ENCODE assay signal across 10 mouse cellular contexts in genomic region chr7:67562176-67562575, GRCm38 (mm10).
A peak's percentile ranks its signal among the peaks of the same experiment; 100 is the strongest.
DNase-seq lines count a peak whose midpoint lies in the region; ATAC-seq and TF ChIP-seq lines count a peak whose summit lies in the region.
"Had no signal": no experiment of that assay in that cellular context is flagged by ENCODE, and none has a peak within 500 bp of the region (broad histone marks: within the 10 kb centered on the region; RNA-seq: fewer than 3 reads in every experiment).

No protein-coding gene starts in this region.

- no peaks in the 10 kb centered on the region for H3K4me1 ChIP-seq in kidney, postnatal 0 days (replicated peaks; ENCODE audit: insufficient read depth, low read length)
- H3K4me1 ChIP-seq in hindbrain, embryonic 16.5 days (ENCODE audit: control insufficient read depth, insufficient read depth, low read depth, low read length) = no peaks in the 10 kb centered on the region
- H3K4me1 ChIP-seq in midbrain, embryonic 10.5 days = no peaks in the 10 kb centered on the region
- H3K4me1 ChIP-seq: forebrain, embryonic 12.5 days; liver, embryonic 12.5 days had no signal

- no peaks in the 10 kb centered on the region for H3K9me3 ChIP-seq in kidney, postnatal 0 days (replicated peaks; ENCODE audit: low read length)
- no peaks in the 10 kb centered on the region for H3K9me3 ChIP-seq in hindbrain, embryonic 16.5 days (ENCODE audit: control insufficient read depth, low read length)
- no peaks in the 10 kb centered on the region for H3K9me3 ChIP-seq in midbrain, embryonic 10.5 days (replicated peaks)
- H3K9me3 ChIP-seq: forebrain, embryonic 12.5 days; liver, embryonic 12.5 days had no signal

- no peak for ATAC-seq in kidney, postnatal 0 days (replicated peaks; ENCODE audit: low FRiP score, low read depth)
- no peak for ATAC-seq in inflammation-experienced regulatory T-cells, adult 6 months
- no peak for ATAC-seq in hindbrain, embryonic 16.5 days
- ATAC-seq: liver, embryonic 12.5 days had no signal

- 44% methylated on average over 12 of the region's 12 CpGs for WGBS in kidney, postnatal 0 days
- WGBS in hindbrain, embryonic 16.5 days = 61% methylated on average over 12 of the region's 12 CpGs
- WGBS in midbrain, embryonic 10.5 days = 68% methylated on average over 12 of the region's 12 CpGs

- H3K27ac ChIP-seq in kidney, postnatal 0 days = peak overlapping the region; percentile 48; the same call in 1 of the 2 replicates
- no peak overlapping the region for H3K27ac ChIP-seq in hindbrain, embryonic 16.5 days (ENCODE audit: low read depth, low read length)
- no peak overlapping the region for H3K27ac ChIP-seq in midbrain, embryonic 10.5 days (replicated peaks)
- H3K27ac ChIP-seq: forebrain, embryonic 12.5 days; liver, embryonic 12.5 days had no signal

- no peak overlapping the region for H3K4me3 ChIP-seq in kidney, postnatal 0 days (replicated peaks; ENCODE audit: low read depth, low read length)
- H3K4me3 ChIP-seq in hindbrain, embryonic 16.5 days (ENCODE audit: low read length) = no peak overlapping the region
- H3K4me3 ChIP-seq in midbrain, embryonic 10.5 days = no peak overlapping the region
- H3K4me3 ChIP-seq: forebrain, embryonic 12.5 days; liver, embryonic 12.5 days had no signal

- TF ChIP-seq CTCF in kidney, postnatal 0 days (IDR thresholded peaks at IDR 0.05; ENCODE audit: low read depth) = no peak

- peak overlapping the region; percentile 13; the same call in 1 of the 2 replicates for H3K4me2 ChIP-seq in kidney, postnatal 0 days (ENCODE audit: low read length)
- H3K4me2 ChIP-seq in hindbrain, embryonic 16.5 days (ENCODE audit: low read length) = no peak overlapping the region
- H3K4me2 ChIP-seq: forebrain, embryonic 12.5 days; liver, embryonic 12.5 days had no signal

- no peaks in the 10 kb centered on the region for H3K27me3 ChIP-seq in kidney, postnatal 0 days (ENCODE audit: insufficient read depth, low read length)
- no peaks in the 10 kb centered on the region for H3K27me3 ChIP-seq in hindbrain, embryonic 16.5 days (replicated peaks; ENCODE audit: control insufficient read depth, insufficient read depth, low read length)
- H3K27me3 ChIP-seq in midbrain, embryonic 10.5 days (ENCODE audit: low read depth, poor library complexity, severe bottlenecking) = no peaks in the 10 kb centered on the region
- H3K27me3 ChIP-seq: forebrain, embryonic 12.5 days; liver, embryonic 12.5 days had no signal

- H3K9ac ChIP-seq in kidney, postnatal 0 days (ENCODE audit: low read depth, low read length) = no peak overlapping the region
- H3K9ac ChIP-seq in hindbrain, embryonic 16.5 days (ENCODE audit: low read depth, low read length) = no peak overlapping the region
- H3K9ac ChIP-seq: forebrain, embryonic 12.5 days; liver, embryonic 12.5 days had no signal

- no peaks in the 10 kb centered on the region for H3K36me3 ChIP-seq in kidney, postnatal 0 days (ENCODE audit: insufficient read depth, low read length)
- H3K36me3 ChIP-seq in hindbrain, embryonic 16.5 days (ENCODE audit: control insufficient read depth, insufficient read depth, low read length) = no peaks in the 10 kb centered on the region
- no peaks in the 10 kb centered on the region for H3K36me3 ChIP-seq in midbrain, embryonic 10.5 days
- H3K36me3 ChIP-seq: forebrain, embryonic 12.5 days; liver, embryonic 12.5 days had no signal

- peak; percentile 26 for DNase-seq in 3134 (ENCODE audit: extremely low read depth, insufficient read length, low spot score)
- DNase-seq in adrenal gland, adult 2 months = peak; percentile 64
- DNase-seq in gastrocnemius, adult 8-10 months (ENCODE audit: low spot score in 2 of 2) = peak; percentile 26 to 48
- peak; percentile 27 for DNase-seq in kidney, postnatal 0 days (ENCODE audit: low spot score)
- no peak for DNase-seq in layer of hippocampus, postnatal 36 days
- DNase-seq in midbrain, embryonic 10.5 days (ENCODE audit: low spot score) = no peak

Comparison
In these comparisons a context has a peak if more than half of its experiments do, and no peak if none do; other contexts are left out.
1. DNase-seq: peak in 3134 (single experiment), adrenal gland, adult 2 months (single experiment), gastrocnemius, adult 8-10 months (2 of 2) and kidney, postnatal 0 days (single experiment); none in layer of hippocampus, postnatal 36 days (0 of 2) and midbrain, embryonic 10.5 days (single experiment).